Mouse (Mus musculus) kidney, embryonic 14.5 days (tissue): ENCODE measurements around the gene Cilp2. TPM values are rescaled to one million over a fixed set of nuclear protein-coding genes. Genes with fewer than 3 reads are reported as not detected.

Experiments used
- ATAC-seq: fragments of 200-750 bp; cut with Nextera tagmentation; 2 replicates; pipeline ENCODE4 v1.8.0; 2017; ENCODE audit warnings: moderate number of reproducible peaks, mild to moderate bottlenecking, moderate TSS enrichment, moderate library complexity; ENCODE audit not compliant: low FRiP score, low TSS enrichment
- H3K27ac ChIP-seq: fragments of 300-500 bp; sonication (generic); 2 replicates; pipeline ENCODE4 v1.5.1; 2014; ENCODE audit warnings: low read depth, mild to moderate bottlenecking, low read length, moderate library complexity, mixed read lengths
- H3K27me3 ChIP-seq: fragments of 300-500 bp; sonication (generic); 2 replicates; pipeline ENCODE4 v1.6.1; 2014; ENCODE audit warnings: mild to moderate bottlenecking, low read length; ENCODE audit not compliant: control insufficient read depth, insufficient read depth
- H3K36me3 ChIP-seq: fragments of 300-500 bp; sonication (generic); 2 replicates; pipeline ENCODE4 v1.6.1; 2014; ENCODE audit warnings: low read length, mixed read lengths; ENCODE audit not compliant: control insufficient read depth, insufficient read depth
- H3K4me1 ChIP-seq: fragments of 300-500 bp; sonication (generic); 2 replicates; pipeline ENCODE4 v1.6.1; 2014; ENCODE audit warnings: low read length, mixed read lengths; ENCODE audit not compliant: control insufficient read depth, insufficient read depth
- H3K4me2 ChIP-seq: fragments of 300-500 bp; sonication (generic); replicated peaks from 2 replicates; pipeline ENCODE4 v1.6.1; 2014; ENCODE audit warnings: low read depth, mild to moderate bottlenecking, low read length
- H3K4me3 ChIP-seq: fragments of 300-500 bp; sonication (generic); 2 replicates; pipeline ENCODE4 v1.5.1; 2014; ENCODE audit warnings: mild to moderate bottlenecking, low read length
- H3K9ac ChIP-seq: fragments of 300-500 bp; sonication (generic); 2 replicates; pipeline ENCODE4 v1.6.1; 2014; ENCODE audit warnings: low read depth, mild to moderate bottlenecking, low read length, moderate library complexity
- H3K9me3 ChIP-seq: fragments of 300-500 bp; sonication (generic); 2 replicates; pipeline ENCODE4 v1.6.1; 2016; ENCODE audit warnings: low read length; ENCODE audit not compliant: control insufficient read depth
- WGBS: fragments of 180-500 bp; shearing (Covaris S2); extraction: QIAGEN DNeasy Blood & Tissue Kit; methylation state at CpG from one replicate; pipeline ENCODE4 v1.1.7; 2014; 5-methylcytosine and 5-hydroxymethylcytosine counted together
- polyA plus RNA-seq: library from polyadenylated mRNA; unstranded; fragments of >200 nt; fragmentation: Nextera tagmentation; extraction: Ambion mirVana; gene quantifications from 2 replicates; pipeline ENCODE4 v1.2.1, GENCODE M21; 2014

Gene Cilp2
- polyA plus RNA-seq, 1 experiment from 2014 or later: 0.58 TPM

GRCm38 (mm10) chr8:69894836-69895332, 7.4 kb upstream of the Cilp2 start:
- H3K36me3 ChIP-seq: peaks cover 19% of the 10 kb centered on the region; the same call in 1 of the 2 replicates

GRCm38 (mm10) chr8:69893863-69894262, 6.4 kb upstream of the Cilp2 start:
- Histone ChIP-seq H3K27ac (no peak overlapping the region), H3K4me2 (no peak overlapping the region), H3K4me1 (peaks cover 6% of the 10 kb centered on the region; the same call in 1 of the 2 replicates), H3K27me3 (peaks cover 21% of the 10 kb centered on the region), H3K4me3 (no peak overlapping the region), H3K36me3 (peaks cover 19% of the 10 kb centered on the region; the same call in 1 of the 2 replicates), H3K9me3 (no peaks in the 10 kb centered on the region), H3K9ac (no peak overlapping the region)
- ATAC-seq: no peak
- WGBS: 43% methylated on average over 17 of the region's 17 CpGs

More at GRCm38 (mm10) chr8:69894836-69895332, 7.4 kb upstream of the Cilp2 start:
- Histone ChIP-seq H3K4me1 (no peaks in the 10 kb centered on the region), H3K27ac (no peak overlapping the region), H3K9ac (no peak overlapping the region), H3K27me3 (peaks cover 11% of the 10 kb centered on the region), H3K4me2 (no peak overlapping the region), H3K4me3 (no peak overlapping the region), H3K9me3 (no peaks in the 10 kb centered on the region)
- ATAC-seq: no peak
- 58% methylated on average over 6 of the region's 6 CpGs for WGBS

DNA sequence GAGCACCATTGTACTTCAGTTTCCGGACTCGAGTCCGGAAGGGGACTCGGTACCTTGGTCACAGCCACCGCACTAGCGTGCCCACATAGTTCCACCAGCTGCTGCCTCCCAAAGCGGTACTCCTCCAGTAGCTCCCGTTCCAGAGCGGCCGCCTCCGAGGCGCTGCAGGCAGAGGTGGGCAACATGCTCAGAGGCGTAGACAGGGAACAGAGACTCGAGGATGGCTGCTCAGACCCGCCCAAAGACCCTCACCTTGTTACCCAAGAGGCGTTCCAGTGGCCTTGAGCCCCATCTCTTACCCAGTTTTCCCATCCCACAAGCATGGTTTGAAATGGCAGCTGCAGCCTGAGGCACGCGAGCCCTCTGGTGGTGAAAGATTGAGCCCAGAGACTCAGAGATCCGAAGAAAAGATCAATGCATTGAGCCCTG, 3.3 kb upstream of the Cilp2 start:
- 39% methylated on average over 19 of the region's 19 CpGs for WGBS

DNA sequence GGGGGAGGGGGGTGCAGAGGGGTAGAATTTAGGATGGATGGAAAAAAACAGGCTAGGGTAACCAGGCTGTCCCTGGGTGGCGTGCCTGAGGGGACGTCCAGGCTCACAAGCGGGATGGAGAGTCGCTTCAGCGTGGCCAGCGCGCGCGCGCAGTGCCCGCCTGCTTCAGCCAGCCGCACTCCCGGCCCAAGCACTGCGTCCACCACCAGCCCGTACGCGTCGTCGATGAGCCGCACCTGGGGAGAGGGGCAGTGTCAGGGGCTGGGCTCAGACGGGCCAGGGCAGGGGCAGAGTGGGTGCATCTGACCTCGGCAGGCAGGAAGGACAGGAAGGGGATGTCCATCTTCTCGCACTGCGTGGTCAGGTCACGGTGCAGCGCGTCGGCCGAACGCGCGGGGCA, 1.4 kb upstream of the Cilp2 start:
- Histone ChIP-seq H3K9ac (no peak overlapping the region), H3K36me3 (peaks cover 5% of the 10 kb centered on the region; the same call in 1 of the 2 replicates), H3K4me3 (peak overlapping the region; percentile 31), H3K4me2 (peak overlapping the region; percentile 38), H3K9me3 (no peaks in the 10 kb centered on the region), H3K27me3 (peaks cover 70% of the 10 kb centered on the region), H3K4me1 (peaks cover 22% of the 10 kb centered on the region), H3K27ac (no peak overlapping the region)
- ATAC-seq: 0 out of 2 replicates have a peak, but pooled peaks have one; percentile 17
- 3% methylated on average over 32 of the region's 32 CpGs for WGBS

More for the DNA sequence above, 3.3 kb upstream of the Cilp2 start:
- Histone ChIP-seq H3K4me3 (no peak overlapping the region), H3K4me1 (peaks cover 22% of the 10 kb centered on the region), H3K9me3 (no peaks in the 10 kb centered on the region), H3K36me3 (peaks cover 13% of the 10 kb centered on the region; the same call in 1 of the 2 replicates), H3K27ac (no peak overlapping the region), H3K9ac (no peak overlapping the region), H3K27me3 (peaks cover 51% of the 10 kb centered on the region), H3K4me2 (no peak overlapping the region)
- no peak for ATAC-seq

DNA sequence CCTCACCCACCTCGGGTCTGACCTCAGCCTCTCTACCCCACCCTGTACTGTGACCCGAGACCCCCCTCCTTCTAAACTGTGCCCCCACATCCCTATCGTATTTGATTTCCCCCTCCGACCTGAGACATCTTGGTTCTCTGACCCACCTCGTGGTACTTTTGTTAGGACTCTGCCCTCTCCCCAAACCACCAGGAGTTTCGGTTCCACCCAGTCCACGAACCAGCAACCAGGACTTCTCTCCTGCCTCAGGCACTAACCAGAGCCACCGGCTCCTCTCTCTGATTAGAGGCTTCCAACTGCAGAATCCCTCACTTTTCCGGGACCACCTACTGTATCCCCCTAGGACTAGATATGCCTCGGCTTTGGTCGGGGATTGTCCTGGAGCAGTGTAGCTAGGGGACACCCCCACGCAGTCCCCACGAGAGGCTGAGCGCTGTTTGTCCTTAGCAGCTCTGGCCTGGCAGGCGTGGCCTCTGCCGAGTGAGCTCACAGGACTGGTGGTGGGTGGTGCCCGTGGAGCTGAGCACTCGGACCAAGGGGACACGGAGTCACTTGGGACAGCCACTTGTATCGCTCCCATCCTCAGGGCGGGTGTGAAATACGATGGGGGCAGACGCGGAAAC, 868 bp upstream of the Cilp2 start:
- WGBS: 7% methylated on average over 24 of the region's 24 CpGs
- Histone ChIP-seq H3K4me2 (peak overlapping the region; percentile 38), H3K4me1 (peaks cover 22% of the 10 kb centered on the region), H3K4me3 (peak overlapping the region; percentile 31), H3K9ac (no peak overlapping the region), H3K9me3 (no peaks in the 10 kb centered on the region), H3K36me3 (no peaks in the 10 kb centered on the region; the same call in 1 of the 2 replicates), H3K27me3 (peaks cover 75% of the 10 kb centered on the region), H3K27ac (no peak overlapping the region)
- ATAC-seq: peak; percentile 17

- no peak for ATAC-seq
These were observed 3.3 kb downstream of the Cilp2 start for GRCm38 (mm10) chr8:69884141-69884540.

GRCm38 (mm10) chr8:69882833-69883600, 4.5 kb downstream of the Cilp2 start:
- WGBS: 12% methylated on average over 52 of the region's 52 CpGs
- no peak overlapping the region for H3K9ac ChIP-seq
- ATAC-seq: no peak
- H3K4me2 ChIP-seq: peak overlapping the region; percentile 50
- H3K27me3 ChIP-seq: peaks cover 91% of the 10 kb centered on the region
- peaks cover 12% of the 10 kb centered on the region for H3K4me1 ChIP-seq
- no peaks in the 10 kb centered on the region for H3K9me3 ChIP-seq
- no peak overlapping the region for H3K27ac ChIP-seq
- H3K36me3 ChIP-seq: no peaks in the 10 kb centered on the region
- peak overlapping the region; percentile 39 for H3K4me3 ChIP-seq

More at GRCm38 (mm10) chr8:69884141-69884540, 3.3 kb downstream of the Cilp2 start:
- H3K4me2 ChIP-seq: no peak overlapping the region
- no peak overlapping the region for H3K27ac ChIP-seq
- H3K4me1 ChIP-seq: peaks cover 22% of the 10 kb centered on the region
- H3K36me3 ChIP-seq: no peaks in the 10 kb centered on the region
- 60% methylated on average over 13 of the region's 13 CpGs for WGBS
- H3K27me3 ChIP-seq: peaks cover 99% of the 10 kb centered on the region
- no peak overlapping the region for H3K4me3 ChIP-seq
- no peaks in the 10 kb centered on the region for H3K9me3 ChIP-seq
- H3K9ac ChIP-seq: no peak overlapping the region

- Histone ChIP-seq H3K27ac (no peak overlapping the region), H3K36me3 (no peaks in the 10 kb centered on the region), H3K4me3 (peak overlapping the region; percentile 39), H3K9ac (peak overlapping the region; percentile 28; the same call in 1 of the 2 replicates), H3K27me3 (peaks cover 89% of the 10 kb centered on the region), H3K9me3 (no peaks in the 10 kb centered on the region), H3K4me2 (peak overlapping the region; percentile 50), H3K4me1 (0 out of 2 replicates have a peak, but pooled peaks cover 5% of the 10 kb centered on the region)
- 8% methylated on average over 103 of the region's 103 CpGs for WGBS
- ATAC-seq: peak; percentile 37; the same call in 1 of the 2 replicates
These were observed 5.3 kb downstream of the Cilp2 start for GRCm38 (mm10) chr8:69882021-69882756.
